Mouse (Mus musculus): ENCODE data around the gene Uxt. TPM values are rescaled to one million over a fixed set of nuclear protein-coding genes. Genes with fewer than 3 reads are reported as not detected.

Gene Uxt
- 31.1 and 31.9 TPM in 2 replicates for polyA plus RNA-seq (2015; fragmentation: Nextera tagmentation; extraction: Ambion mirVana)

DNA sequence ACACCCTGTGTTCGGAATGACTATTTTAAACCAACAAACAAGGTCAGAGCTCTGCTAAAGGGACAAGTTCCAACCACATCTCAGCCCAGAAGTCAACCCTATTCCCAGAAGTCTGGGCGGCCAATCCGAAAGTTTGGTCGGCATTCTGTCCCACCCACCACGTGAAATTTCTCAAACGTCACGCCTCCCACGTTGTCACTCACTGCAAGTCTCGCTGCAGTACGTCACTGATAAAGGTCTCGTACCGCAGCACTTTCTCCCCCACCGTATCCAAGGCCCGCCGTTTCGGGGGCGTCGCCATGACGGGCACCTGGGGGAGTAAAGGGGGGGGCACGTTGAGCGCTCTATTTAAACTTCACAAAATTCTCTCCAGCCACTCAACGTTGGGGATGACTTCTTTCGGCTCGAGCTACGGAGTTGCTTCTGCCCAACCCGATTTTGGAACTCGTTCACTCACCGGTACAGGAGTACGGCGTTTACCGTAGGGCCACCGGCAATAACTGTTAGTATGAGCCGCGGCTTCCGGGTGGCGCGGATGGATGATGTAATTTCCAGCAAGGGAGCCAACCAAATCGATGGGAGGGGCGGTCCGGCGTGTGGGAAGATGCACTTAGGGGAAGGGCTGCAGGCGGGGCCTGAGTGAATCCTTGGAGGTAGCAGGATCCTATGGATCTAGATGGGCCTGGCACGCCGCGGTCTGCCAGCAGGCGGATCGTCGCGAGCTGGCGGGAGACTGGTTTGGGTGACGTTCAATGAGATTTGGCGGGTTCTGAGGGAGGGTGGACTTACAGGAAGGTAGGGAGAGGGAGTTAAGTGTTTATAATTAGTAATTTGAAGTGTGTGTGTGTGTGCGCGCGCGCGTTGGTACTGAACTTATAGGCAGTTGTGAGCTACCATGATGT lies at the start of gene Uxt:
Gene Uxt (minus strand): TSS at position 541 of the 902 bp plus-strand sequence.

DNA sequence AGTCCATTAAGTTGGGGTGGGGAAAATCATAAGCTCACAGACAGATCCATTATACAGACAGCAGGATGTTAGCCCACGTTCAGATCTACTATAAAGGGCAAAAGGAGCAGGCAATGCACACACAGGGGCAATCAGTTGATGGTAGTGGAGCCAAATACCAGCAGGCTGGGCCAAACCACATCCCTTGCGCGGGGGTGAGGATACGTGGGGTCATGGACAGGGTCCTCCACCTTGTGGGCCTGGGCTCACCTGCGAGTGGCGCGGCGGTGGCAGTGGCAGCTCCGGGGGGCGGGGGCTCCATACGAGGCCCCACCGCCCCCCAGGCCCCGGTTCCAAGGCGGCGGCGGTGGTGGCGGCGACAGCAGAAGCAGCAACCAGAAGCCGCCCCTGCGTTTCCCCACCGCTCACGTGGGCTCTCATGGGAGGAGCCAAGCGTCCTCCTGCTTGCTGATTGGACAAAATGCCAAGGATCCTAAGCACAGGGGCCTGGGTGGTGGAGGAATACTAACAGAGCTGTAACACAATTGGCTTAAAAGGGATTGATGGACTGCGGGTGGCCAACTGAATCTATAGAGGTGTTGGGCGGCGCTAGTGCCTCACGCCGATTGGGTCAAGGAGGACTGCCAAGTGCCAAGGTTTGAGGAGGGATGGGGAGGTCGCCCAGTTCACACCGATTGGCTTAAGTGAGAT lies 11.5 kb downstream of the Uxt start, which contains the start of gene Elk1:
Gene Elk1 (minus strand): TSS at position 418 of the 690 bp plus-strand sequence.

DNA sequence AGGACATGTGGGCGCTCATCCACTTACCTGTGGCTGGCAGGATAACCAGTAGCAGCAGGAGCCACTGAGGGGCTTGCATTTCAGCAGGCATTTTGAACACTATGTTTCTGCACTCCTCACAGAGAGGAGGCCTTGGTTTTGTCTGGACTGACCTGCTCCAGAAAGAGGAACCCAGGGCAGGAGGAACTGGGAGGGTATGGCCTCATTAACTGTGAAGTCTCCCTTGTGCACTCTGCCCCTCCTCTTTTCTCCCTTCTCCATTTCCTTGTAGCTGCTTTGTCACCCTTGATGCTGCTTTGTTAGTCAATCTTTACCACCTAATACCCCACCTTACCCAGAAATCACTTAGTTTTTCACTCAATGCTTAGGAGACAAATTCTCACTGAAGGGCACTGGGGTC lies 30.5 kb downstream of the Uxt start, which contains the start of gene Cfp:
Gene Cfp (minus strand): TSS at position 192 of the 400 bp plus-strand sequence.

DNA sequence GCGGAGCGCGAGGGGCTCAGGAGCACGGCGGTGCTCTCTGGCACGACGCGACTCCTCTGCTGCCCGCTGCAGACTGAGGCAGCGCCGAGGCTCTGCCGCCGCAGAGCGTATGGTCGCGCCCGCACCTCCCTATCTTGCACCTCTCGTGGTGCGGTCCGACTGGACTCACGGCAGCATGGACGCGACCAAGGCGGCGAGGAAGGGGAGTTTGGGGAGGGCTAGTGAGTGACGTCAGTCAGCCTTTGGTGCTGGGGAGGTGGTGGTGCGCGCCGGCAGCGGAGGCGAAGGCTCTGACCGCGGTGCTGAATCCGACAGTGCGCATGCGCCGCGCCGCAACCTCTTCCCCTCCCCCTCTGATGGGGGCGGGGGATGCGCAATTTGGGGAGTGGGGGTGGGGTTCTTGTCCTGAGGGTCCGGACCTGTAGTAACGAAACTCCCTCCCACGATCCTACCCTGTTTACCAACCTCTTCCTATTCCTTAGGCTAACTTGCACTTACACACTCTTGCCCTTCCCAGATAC lies 40.9 kb downstream of the Uxt start, which contains the start of gene Syn1:
Gene Syn1 (minus strand): TSS at position 161 of the 521 bp plus-strand sequence.

Other genes with a start within 250 kb of the Uxt start
- 372 and 407 TPM in 2 replicates for gene Araf, start 164.2 kb downstream of the Uxt start, polyA plus RNA-seq (2015; fragmentation: Nextera tagmentation; extraction: Ambion mirVana)
- 7.3 and 11.3 TPM in 2 replicates for gene Timp1, start 91.9 kb downstream of the Uxt start, polyA plus RNA-seq (2015; fragmentation: Nextera tagmentation; extraction: Ambion mirVana)
- 108 and 116 TPM in 2 replicates for gene Syn1, start 41.0 kb downstream of the Uxt start, polyA plus RNA-seq (2015; fragmentation: Nextera tagmentation; extraction: Ambion mirVana)
- 5.2 and 5.6 TPM in 2 replicates for gene Cfp, start 30.5 kb downstream of the Uxt start, polyA plus RNA-seq (2015; fragmentation: Nextera tagmentation; extraction: Ambion mirVana)
- 11.7 and 13.2 TPM in 2 replicates for gene Elk1, start 11.4 kb downstream of the Uxt start, polyA plus RNA-seq (2015; fragmentation: Nextera tagmentation; extraction: Ambion mirVana)
- 4.5 and 4.6 TPM in 2 replicates for gene Zfp182, start 100.3 kb upstream of the Uxt start, polyA plus RNA-seq (2015; fragmentation: Nextera tagmentation; extraction: Ambion mirVana)
- gene Spaca5, start 106.4 kb upstream of the Uxt start, polyA plus RNA-seq (2015; fragmentation: Nextera tagmentation; extraction: Ambion mirVana) = not detected in 2 replicates
- gene Zfp300, start 127.5 kb upstream of the Uxt start, polyA plus RNA-seq (2015; fragmentation: Nextera tagmentation; extraction: Ambion mirVana) = 3.3 and 4.3 TPM in 2 replicates
- gene Ssxa1, start 153.8 kb upstream of the Uxt start, polyA plus RNA-seq (2015; fragmentation: Nextera tagmentation; extraction: Ambion mirVana) = not detected in 2 replicates
- not detected in 2 replicates for gene Gm21876, start 213.6 kb upstream of the Uxt start, polyA plus RNA-seq (2015; fragmentation: Nextera tagmentation; extraction: Ambion mirVana)

Measured in neural tube, postnatal 0 days (tissue).